Mouse (Mus musculus) bone marrow, adult 2 months (tissue): ENCODE measurements around the gene Frmd5.

Experiments
- CTCF ChIP-seq: fragments of 200-500 bp; IDR thresholded peaks from 2 replicates; pipeline ENCODE4 v1.5.1; 2011; ENCODE audit warnings: low read length, control low read depth; ENCODE audit not compliant: control insufficient read depth, insufficient read depth
- POLR2A ChIP-seq: fragments of 200-500 bp; IDR thresholded peaks from 2 replicates; pipeline ENCODE4 v1.6.1; 2011; ENCODE audit warnings: low read depth, mild to moderate bottlenecking, control low read depth, low read length, borderline replicate concordance; ENCODE audit not compliant: control insufficient read depth

DNA sequence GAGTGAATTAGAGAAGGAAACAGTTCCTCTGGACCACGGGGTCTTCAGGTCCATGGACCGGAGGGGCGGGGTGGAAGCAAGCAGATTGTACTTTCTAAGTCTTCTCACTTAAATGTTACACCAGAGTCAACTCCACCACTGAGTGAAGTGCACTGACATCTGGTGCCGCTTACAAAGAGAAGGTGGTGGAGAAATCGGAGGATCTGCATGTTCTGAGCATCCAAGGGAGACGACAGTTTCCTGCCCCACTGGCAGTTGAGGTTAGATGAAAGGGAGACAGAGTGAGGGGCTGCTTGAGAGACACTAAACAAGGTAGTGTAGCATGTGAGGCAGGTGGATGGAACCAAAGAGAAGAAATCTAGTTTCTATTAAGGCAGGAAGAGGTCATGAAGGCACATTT, 137.0 kb downstream of the Frmd5 start:
- TF ChIP-seq POLR2A (no peak), CTCF (no peak)
